Mouse (Mus musculus): ENCODE results near the gene Phc2. TPM values are rescaled to one million over a fixed set of nuclear protein-coding genes. Genes with fewer than 3 reads are reported as not detected.
"Not testable (repeated sequence)": the region's sequence is repeated elsewhere in the genome, so short reads cannot be mapped to it uniquely, and the experiment has no call there.

The Phc2 gene
- polyA plus RNA-seq, 1 experiment = 69.9 TPM

GRCm38 (mm10) chr4:128664002-128664401, 9.5 kb downstream of the Phc2 start:
- Histone ChIP-seq H3K4me3 (ENCODE audit: insufficient read depth, low read length) (no peak overlapping the region), H3K4me1 (ENCODE audit: control insufficient read depth, insufficient read depth, low read length) (no peaks in the 10 kb centered on the region), H3K27ac (ENCODE audit: insufficient read depth, low read length) (no peak overlapping the region)
- TF ChIP-seq CTCF (IDR thresholded peaks at IDR 0.05; ENCODE audit: borderline replicate concordance, insufficient read depth, low read length) = no peak
- no peak for TF ChIP-seq POLR2A (IDR thresholded peaks at IDR 0.05; ENCODE audit: low read depth, low read length)

GRCm38 (mm10) chr4:128666362-128666761, 11.9 kb downstream of the Phc2 start:
- H3K4me1 ChIP-seq (ENCODE audit: control insufficient read depth, insufficient read depth, low read length); H3K4me3 ChIP-seq (ENCODE audit: insufficient read depth, low read length); H3K27ac ChIP-seq (ENCODE audit: insufficient read depth, low read length): not testable (repeated sequence)

- H3K4me1 ChIP-seq (ENCODE audit: control insufficient read depth, insufficient read depth, low read length); H3K4me3 ChIP-seq (ENCODE audit: insufficient read depth, low read length); H3K27ac ChIP-seq (ENCODE audit: insufficient read depth, low read length): not testable (repeated sequence)
Observed at GRCm38 (mm10) chr4:128667195-128667594, 12.7 kb downstream of the Phc2 start.

GRCm38 (mm10) chr4:128669229-128669628, 14.7 kb downstream of the Phc2 start:
- H3K4me1 ChIP-seq (ENCODE audit: control insufficient read depth, insufficient read depth, low read length) = peaks cover 3% of the 10 kb centered on the region; the same call in 1 of the 2 replicates
- H3K27ac ChIP-seq (ENCODE audit: insufficient read depth, low read length) = no peak overlapping the region
- TF ChIP-seq POLR2A (IDR thresholded peaks at IDR 0.05; ENCODE audit: low read depth, low read length) (no peak), CTCF (IDR thresholded peaks at IDR 0.05; ENCODE audit: borderline replicate concordance, insufficient read depth, low read length) (no peak)
- no peak overlapping the region for H3K4me3 ChIP-seq (ENCODE audit: insufficient read depth, low read length)

GRCm38 (mm10) chr4:128670566-128671191, 16.2 kb downstream of the Phc2 start:
- TF ChIP-seq POLR2A (IDR thresholded peaks at IDR 0.05; ENCODE audit: low read depth, low read length) (no peak), CTCF (IDR thresholded peaks at IDR 0.05; ENCODE audit: borderline replicate concordance, insufficient read depth, low read length) (no peak)
- peaks cover 3% of the 10 kb centered on the region; the same call in 1 of the 2 replicates for H3K4me1 ChIP-seq (ENCODE audit: control insufficient read depth, insufficient read depth, low read length)
- H3K4me3 ChIP-seq (ENCODE audit: insufficient read depth, low read length) = no peak overlapping the region
- 0 out of 2 replicates have a peak overlapping the region, but pooled peaks have one; percentile 34 for H3K27ac ChIP-seq (ENCODE audit: insufficient read depth, low read length)

GRCm38 (mm10) chr4:128672494-128672893, 18.0 kb downstream of the Phc2 start:
- H3K4me3 ChIP-seq (ENCODE audit: insufficient read depth, low read length) = no peak overlapping the region
- no peak overlapping the region for H3K27ac ChIP-seq (ENCODE audit: insufficient read depth, low read length)
- peaks cover 3% of the 10 kb centered on the region; the same call in 1 of the 2 replicates for H3K4me1 ChIP-seq (ENCODE audit: control insufficient read depth, insufficient read depth, low read length)
- no peak for TF ChIP-seq CTCF (IDR thresholded peaks at IDR 0.05; ENCODE audit: borderline replicate concordance, insufficient read depth, low read length)
- TF ChIP-seq POLR2A (IDR thresholded peaks at IDR 0.05; ENCODE audit: low read depth, low read length) = no peak

- TF ChIP-seq POLR2A (IDR thresholded peaks at IDR 0.05; ENCODE audit: low read depth, low read length) = no peak
- TF ChIP-seq CTCF (IDR thresholded peaks at IDR 0.05; ENCODE audit: borderline replicate concordance, insufficient read depth, low read length) = no peak
- Histone ChIP-seq H3K4me3 (ENCODE audit: insufficient read depth, low read length) (no peak overlapping the region), H3K27ac (ENCODE audit: insufficient read depth, low read length) (no peak overlapping the region), H3K4me1 (ENCODE audit: control insufficient read depth, insufficient read depth, low read length) (peaks cover 12% of the 10 kb centered on the region)
Observed at GRCm38 (mm10) chr4:128678564-128679217, 24.2 kb downstream of the Phc2 start.

GRCm38 (mm10) chr4:128681126-128681525, 26.6 kb downstream of the Phc2 start:
- TF ChIP-seq CTCF (IDR thresholded peaks at IDR 0.05; ENCODE audit: borderline replicate concordance, insufficient read depth, low read length) = no peak
- TF ChIP-seq POLR2A (IDR thresholded peaks at IDR 0.05; ENCODE audit: low read depth, low read length) = no peak
- no peak overlapping the region for H3K4me3 ChIP-seq (ENCODE audit: insufficient read depth, low read length)
- H3K27ac ChIP-seq (ENCODE audit: insufficient read depth, low read length) = no peak overlapping the region

GRCm38 (mm10) chr4:128682281-128682680, 27.8 kb downstream of the Phc2 start:
- H3K4me3 ChIP-seq (ENCODE audit: insufficient read depth, low read length) = no peak overlapping the region

More at GRCm38 (mm10) chr4:128681126-128681525, 26.6 kb downstream of the Phc2 start:
- peaks cover 12% of the 10 kb centered on the region for H3K4me1 ChIP-seq (ENCODE audit: control insufficient read depth, insufficient read depth, low read length)

GRCm38 (mm10) chr4:128683706-128684105, 29.2 kb downstream of the Phc2 start:
- Histone ChIP-seq H3K4me3 (ENCODE audit: insufficient read depth, low read length) (no peak overlapping the region), H3K4me1 (ENCODE audit: control insufficient read depth, insufficient read depth, low read length) (peaks cover 6% of the 10 kb centered on the region), H3K27ac (ENCODE audit: insufficient read depth, low read length) (no peak overlapping the region)
- TF ChIP-seq CTCF (IDR thresholded peaks at IDR 0.05; ENCODE audit: borderline replicate concordance, insufficient read depth, low read length) = no peak
- TF ChIP-seq POLR2A (IDR thresholded peaks at IDR 0.05; ENCODE audit: low read depth, low read length) = no peak

More at GRCm38 (mm10) chr4:128682281-128682680, 27.8 kb downstream of the Phc2 start:
- H3K27ac ChIP-seq (ENCODE audit: insufficient read depth, low read length) = no peak overlapping the region
- peaks cover 12% of the 10 kb centered on the region for H3K4me1 ChIP-seq (ENCODE audit: control insufficient read depth, insufficient read depth, low read length)
- TF ChIP-seq CTCF (IDR thresholded peaks at IDR 0.05; ENCODE audit: borderline replicate concordance, insufficient read depth, low read length) (no peak), POLR2A (IDR thresholded peaks at IDR 0.05; ENCODE audit: low read depth, low read length) (no peak)
